8 mouse cellular contexts compared by ENCODE assay signal in genomic region chr11:76026527-76027138, GRCm38 (mm10). TPM values are rescaled to one million over a fixed set of nuclear protein-coding genes. Genes with fewer than 3 reads are reported as not detected.
DNase-seq lines count a peak whose midpoint lies in the region; ATAC-seq and TF ChIP-seq lines count a peak whose summit lies in the region.

No protein-coding gene starts in this region.

- peaks cover 13% of the 10 kb centered on the region for H3K4me1 ChIP-seq in thymus, adult 2 months (replicated peaks; ENCODE audit: control insufficient read depth, insufficient read depth, low read length)
- peaks cover 16% of the 10 kb centered on the region; the same call in 1 of the 2 replicates for H3K4me1 ChIP-seq in limb, embryonic 11.5 days (ENCODE audit: control insufficient read depth, insufficient read depth, low read length)
- H3K4me1 ChIP-seq in stomach, embryonic 16.5 days (ENCODE audit: control insufficient read depth, insufficient read depth, low read length), result peaks cover 19% of the 10 kb centered on the region; the same call in 1 of the 2 replicates

- DNase-seq in cerebellum, adult 9-11 months, result peak; percentile 14
- no peak for DNase-seq in cerebellum, adult 11 months
- DNase-seq in thymus, adult 2 months, result no peak
- no peak for DNase-seq in thymus, postnatal 10 days (ENCODE audit: low spot score in 2 of 2)
- no peak for DNase-seq in limb, embryonic 11.5 days (ENCODE audit: low spot score)
- no peak for DNase-seq in frontal cortex, postnatal 14 days (ENCODE audit: low spot score in 2 of 2)

- no peaks in the 10 kb centered on the region for H3K9me3 ChIP-seq in limb, embryonic 11.5 days (ENCODE audit: control insufficient read depth, low read length)
- H3K9me3 ChIP-seq in stomach, embryonic 16.5 days (replicated peaks; ENCODE audit: control insufficient read depth, low read length), result no peaks in the 10 kb centered on the region

- peak overlapping the region; percentile 91 for H3K4me2 ChIP-seq in limb, embryonic 11.5 days (ENCODE audit: low read depth, severe bottlenecking)
- peak overlapping the region; percentile 82 for H3K4me2 ChIP-seq in stomach, embryonic 16.5 days (ENCODE audit: low read depth, low read length)

- peak; percentile 20; the same call in 1 of the 2 replicates for ATAC-seq in limb, embryonic 11.5 days (ENCODE audit: insufficient number of reproducible peaks, low FRiP score, low TSS enrichment, low read depth)
- no peak for ATAC-seq in stomach, embryonic 16.5 days (ENCODE audit: insufficient read depth, low FRiP score)
- no peak for ATAC-seq in megakaryocyte-erythroid progenitor cell, adult 5-6 weeks (replicated peaks; ENCODE audit: low FRiP score, low TSS enrichment, poor library complexity, severe bottlenecking)

- H3K27me3 ChIP-seq in thymus, adult 2 months (ENCODE audit: control insufficient read depth, insufficient read depth, low read length), result peaks cover 13% of the 10 kb centered on the region; the same call in 1 of the 2 replicates
- H3K27me3 ChIP-seq in limb, embryonic 11.5 days (ENCODE audit: control insufficient read depth, insufficient read depth, low read length), result no peaks in the 10 kb centered on the region
- H3K27me3 ChIP-seq in stomach, embryonic 16.5 days (ENCODE audit: control insufficient read depth, insufficient read depth, low read length), result no peaks in the 10 kb centered on the region

- TF ChIP-seq POLR2A in thymus, adult 2 months (IDR thresholded peaks at IDR 0.05; ENCODE audit: control insufficient read depth, extremely low read depth, insufficient read depth, low read length, poor library complexity), result no peak

- WGBS in thymus, adult 2 months, result 20% methylated on average over 13 of the region's 14 CpGs
- 6% methylated on average over 13 of the region's 14 CpGs for WGBS in limb, embryonic 11.5 days
- 4% methylated on average over 14 of the region's 14 CpGs for WGBS in stomach, embryonic 16.5 days

- H3K27ac ChIP-seq in thymus, adult 2 months (ENCODE audit: control insufficient read depth, insufficient read depth, low read length), result no peak overlapping the region
- peak overlapping the region; percentile 48; the same call in 1 of the 2 replicates for H3K27ac ChIP-seq in limb, embryonic 11.5 days (replicated peaks; ENCODE audit: low read depth, low read length)
- peak overlapping the region; percentile 86 for H3K27ac ChIP-seq in stomach, embryonic 16.5 days (ENCODE audit: low read length)

- no peaks in the 10 kb centered on the region for H3K36me3 ChIP-seq in thymus, adult 2 months (ENCODE audit: control insufficient read depth, insufficient read depth, low read length)
- no peaks in the 10 kb centered on the region for H3K36me3 ChIP-seq in limb, embryonic 11.5 days (ENCODE audit: control insufficient read depth, insufficient read depth, low read length)
- H3K36me3 ChIP-seq in stomach, embryonic 16.5 days (ENCODE audit: control insufficient read depth, insufficient read depth, low read length), result no peaks in the 10 kb centered on the region; the same call in 1 of the 2 replicates

- peak overlapping the region; percentile 65 for H3K9ac ChIP-seq in limb, embryonic 11.5 days (ENCODE audit: low read length)
- H3K9ac ChIP-seq in stomach, embryonic 16.5 days (ENCODE audit: low read length), result peak overlapping the region; percentile 94

- H3K4me3 ChIP-seq in thymus, adult 2 months (ENCODE audit: control insufficient read depth, insufficient read depth, low read length), result peak overlapping the region; percentile 47
- H3K4me3 ChIP-seq in limb, embryonic 11.5 days (ENCODE audit: low read depth, low read length), result peak overlapping the region; percentile 63
- peak overlapping the region; percentile 95 for H3K4me3 ChIP-seq in stomach, embryonic 16.5 days (replicated peaks; ENCODE audit: low read length)

- TF ChIP-seq CTCF in thymus, adult 2 months (IDR thresholded peaks at IDR 0.05; ENCODE audit: borderline replicate concordance, control insufficient read depth, extremely low read depth, insufficient read depth, low read length, poor library complexity), result no peak

RNA-seq across cellular contexts. Expression of gene Rflnb, which starts 0.9 kb away (rescaled TPM):
- 8.7 and 8.9 TPM in 2 replicates for polyA plus RNA-seq in thymus, adult 2 months (2012; rRNA removed)
- polyA plus RNA-seq in limb, embryonic 11.5 days (2014; fragmentation: Nextera tagmentation; extraction: Ambion mirVana), result 35.6 and 47.4 TPM in 2 replicates
- polyA plus RNA-seq in stomach, embryonic 16.5 days (2015; fragmentation: Nextera tagmentation; extraction: Ambion mirVana), result 47.8 and 55.3 TPM in 2 replicates
- 1.2 TPM in 1 of 2 replicates, not detected in the other for total RNA-seq in megakaryocyte-erythroid progenitor cell, adult 5-6 weeks (2014; fragmentation: Nextera tagmentation)
- 0.95 and 1.5 TPM in 2 replicates for total RNA-seq in megakaryocyte-erythroid progenitor cell, adult 5-6 weeks (2017)

RNA-seq across cellular contexts. Expression of gene 1700016K19Rik, which starts 26.9 kb away (rescaled TPM):
- 0.38 and 0.74 TPM in 2 replicates for polyA plus RNA-seq in thymus, adult 2 months (2012; rRNA removed)
- polyA plus RNA-seq in limb, embryonic 11.5 days (2014; fragmentation: Nextera tagmentation; extraction: Ambion mirVana), result 0.16 TPM in 1 of 2 replicates, not detected in the other
- 2.9 and 3.7 TPM in 2 replicates for polyA plus RNA-seq in stomach, embryonic 16.5 days (2015; fragmentation: Nextera tagmentation; extraction: Ambion mirVana)
- not detected in 2 replicates for total RNA-seq in megakaryocyte-erythroid progenitor cell, adult 5-6 weeks (2014; fragmentation: Nextera tagmentation)
- total RNA-seq in megakaryocyte-erythroid progenitor cell, adult 5-6 weeks (2017), result not detected in 2 replicates
